Mouse (Mus musculus) spleen, postnatal 4 days (tissue): ENCODE data around the gene Necap2.

Experiments used
- DNase-seq, 2 experiments: peaks; one replicate each; pipeline ENCODE4 v3.0.0; 2022; ENCODE audit warnings: low spot score in 2 of 2

Necap2 gene

GRCm38 (mm10) chr4:141033606-141034549, 44.3 kb downstream of the Necap2 start:
- DNase-seq, result no peak

GRCm38 (mm10) chr4:141031733-141032132, 46.4 kb downstream of the Necap2 start:
- peak; percentile 80 to 92 for DNase-seq

- DNase-seq, result no peak
Measured at GRCm38 (mm10) chr4:141030541-141031206, 47.5 kb downstream of the Necap2 start.

GRCm38 (mm10) chr4:141024992-141025391, 53.2 kb downstream of the Necap2 start:
- DNase-seq, result no peak

- no peak for DNase-seq
Measured at GRCm38 (mm10) chr4:141024052-141024451, 54.1 kb downstream of the Necap2 start.

GRCm38 (mm10) chr4:141021614-141021929, 56.6 kb downstream of the Necap2 start:
- no peak for DNase-seq

GRCm38 (mm10) chr4:141020811-141021613, 57.1 kb downstream of the Necap2 start:
- DNase-seq, result no peak

- DNase-seq, result no peak
Measured at GRCm38 (mm10) chr4:141020220-141020619, 57.9 kb downstream of the Necap2 start.

GRCm38 (mm10) chr4:141017657-141018436, 60.3 kb downstream of the Necap2 start:
- no peak for DNase-seq
